ENCODE assay signal across 23 mouse cellular contexts in genomic region chr10:17677308-17677707, GRCm38 (mm10). TPM values are rescaled to one million over a fixed set of nuclear protein-coding genes. Genes with fewer than 3 reads are reported as not detected.
DNase-seq lines count a peak whose midpoint lies in the region; ATAC-seq and TF ChIP-seq lines count a peak whose summit lies in the region.
"Had no signal": no experiment of that assay in that cellular context is flagged by ENCODE, and none has a peak within 500 bp of the region (broad histone marks: within the 10 kb centered on the region; RNA-seq: fewer than 3 reads in every experiment).

No protein-coding gene starts in this region.

- ATAC-seq in liver, postnatal 0 days = no peak
- ATAC-seq in liver, embryonic 13.5 days (ENCODE audit: low read depth) = peak; percentile 80
- peak; percentile 82 for ATAC-seq in megakaryocyte progenitor cell, adult 5-6 weeks (replicated peaks; ENCODE audit: poor library complexity)
- ATAC-seq in neural tube, embryonic 15.5 days (ENCODE audit: low FRiP score) = no peak
- ATAC-seq: CD4-positive, CD25-positive, alpha-beta regulatory T cell, adult 4 months; forebrain, embryonic 16.5 days; hindbrain, postnatal 0 days had no signal

- DNase-seq in liver = peak; percentile 31
- no peak for DNase-seq in liver, postnatal 0 days
- DNase-seq in liver, embryonic 13.5 days = peak; percentile 18
- no peak for DNase-seq in cerebellum, postnatal 25 days
- no peak for DNase-seq in lung, postnatal 4 days
- DNase-seq: adrenal gland, adult 8-10 months; adrenal gland, postnatal 36 days; B cell, adult 2 months; cerebellum, adult 2 months; cerebellum, postnatal 10 days; gastrocnemius, postnatal 10 days; heart, adult 2 months; heart, postnatal 14 days had no signal

- no peaks in the 10 kb centered on the region for H3K36me3 ChIP-seq in liver, postnatal 0 days (replicated peaks; ENCODE audit: insufficient read depth, low read length)
- no peaks in the 10 kb centered on the region for H3K36me3 ChIP-seq in liver, embryonic 13.5 days
- no peaks in the 10 kb centered on the region for H3K36me3 ChIP-seq in neural tube, embryonic 15.5 days
- H3K36me3 ChIP-seq: embryonic facial prominence, embryonic 12.5 days; forebrain, embryonic 12.5 days; heart, embryonic 15.5 days; hindbrain, embryonic 13.5 days had no signal

- H3K9ac ChIP-seq in liver, postnatal 0 days (replicated peaks) = no peak overlapping the region
- no peak overlapping the region for H3K9ac ChIP-seq in liver, embryonic 13.5 days
- no peak overlapping the region for H3K9ac ChIP-seq in neural tube, embryonic 15.5 days (replicated peaks)
- H3K9ac ChIP-seq: embryonic facial prominence, embryonic 12.5 days; forebrain, embryonic 12.5 days; heart, embryonic 15.5 days; hindbrain, embryonic 13.5 days had no signal

- no peak overlapping the region for H3K4me2 ChIP-seq in liver, postnatal 0 days (ENCODE audit: low read depth, low read length)
- H3K4me2 ChIP-seq in liver, embryonic 13.5 days = no peak overlapping the region
- H3K4me2 ChIP-seq in neural tube, embryonic 15.5 days = no peak overlapping the region
- H3K4me2 ChIP-seq: embryonic facial prominence, embryonic 12.5 days; forebrain, embryonic 12.5 days; heart, embryonic 11.5 days; heart, embryonic 15.5 days; hindbrain, embryonic 13.5 days had no signal

- H3K27ac ChIP-seq in liver, postnatal 0 days (ENCODE audit: low read depth) = no peak overlapping the region
- no peak overlapping the region for H3K27ac ChIP-seq in liver, embryonic 13.5 days
- no peak overlapping the region for H3K27ac ChIP-seq in neural tube, embryonic 15.5 days (replicated peaks)
- H3K27ac ChIP-seq: embryonic facial prominence, embryonic 12.5 days; forebrain, embryonic 12.5 days; heart, adult 2 months; heart, embryonic 15.5 days; hindbrain, embryonic 13.5 days; hindbrain, postnatal 0 days had no signal

- H3K4me1 ChIP-seq in liver, postnatal 0 days (ENCODE audit: insufficient read depth) = peaks cover 14% of the 10 kb centered on the region
- peaks cover 10% of the 10 kb centered on the region for H3K4me1 ChIP-seq in liver, embryonic 13.5 days (replicated peaks)
- H3K4me1 ChIP-seq in neural tube, embryonic 15.5 days = no peaks in the 10 kb centered on the region
- H3K4me1 ChIP-seq: embryonic facial prominence, embryonic 12.5 days; forebrain, embryonic 12.5 days; heart, embryonic 15.5 days; hindbrain, embryonic 13.5 days had no signal

- H3K9me3 ChIP-seq in liver, postnatal 0 days (ENCODE audit: low read length) = no peaks in the 10 kb centered on the region
- no peaks in the 10 kb centered on the region for H3K9me3 ChIP-seq in liver, embryonic 13.5 days (replicated peaks)
- no peaks in the 10 kb centered on the region for H3K9me3 ChIP-seq in neural tube, embryonic 15.5 days (replicated peaks)
- H3K9me3 ChIP-seq: embryonic facial prominence, embryonic 12.5 days; forebrain, embryonic 12.5 days; heart, embryonic 15.5 days; hindbrain, embryonic 13.5 days had no signal

- TF ChIP-seq CTCF in liver, postnatal 0 days (IDR thresholded peaks at IDR 0.05; ENCODE audit: low read depth) = no peak

- 56% methylated on average over 4 of the region's 4 CpGs for WGBS in liver, postnatal 0 days (ENCODE audit: insufficient replicate concordance)
- WGBS in liver, embryonic 13.5 days (ENCODE audit: insufficient replicate concordance) = 23% methylated on average over 4 of the region's 4 CpGs
- 84% methylated on average over 4 of the region's 4 CpGs for WGBS in neural tube, embryonic 15.5 days

- no peak for TF ChIP-seq EP300 in liver, postnatal 0 days (IDR thresholded peaks at IDR 0.05; ENCODE audit: low read depth)

- H3K27me3 ChIP-seq in liver, postnatal 0 days (ENCODE audit: insufficient read depth, low read length) = no peaks in the 10 kb centered on the region
- no peaks in the 10 kb centered on the region for H3K27me3 ChIP-seq in liver, embryonic 13.5 days
- no peaks in the 10 kb centered on the region for H3K27me3 ChIP-seq in neural tube, embryonic 15.5 days (replicated peaks)
- H3K27me3 ChIP-seq: embryonic facial prominence, embryonic 12.5 days; forebrain, embryonic 12.5 days; heart, embryonic 15.5 days; hindbrain, embryonic 13.5 days had no signal

- no peak overlapping the region for H3K4me3 ChIP-seq in liver, postnatal 0 days (ENCODE audit: low read depth, low read length)
- H3K4me3 ChIP-seq in liver, embryonic 13.5 days (replicated peaks) = no peak overlapping the region
- H3K4me3 ChIP-seq in neural tube, embryonic 15.5 days (replicated peaks) = no peak overlapping the region
- H3K4me3 ChIP-seq: embryonic facial prominence, embryonic 12.5 days; forebrain, embryonic 12.5 days; heart, adult 2 months; heart, embryonic 15.5 days; hindbrain, embryonic 13.5 days had no signal

RNA-seq across cellular contexts. Expression of gene Cited2, which starts 45.7 kb away (rescaled TPM):
- 17.0 and 17.1 TPM in 2 replicates for polyA plus RNA-seq in liver, postnatal 0 days (2015; fragmentation: Nextera tagmentation; extraction: Ambion mirVana)
- polyA plus RNA-seq in liver, embryonic 13.5 days (2015; fragmentation: Nextera tagmentation; extraction: Ambion mirVana) = 16.9 and 22.2 TPM in 2 replicates
- total RNA-seq in megakaryocyte progenitor cell, adult 5-6 weeks (2015) = 195 and 231 TPM in 2 replicates
- 49.9 and 57.5 TPM in 2 replicates for total RNA-seq in megakaryocyte progenitor cell, adult 5-6 weeks (2017)
- polyA plus RNA-seq in neural tube, embryonic 15.5 days (2015; fragmentation: Nextera tagmentation; extraction: Ambion mirVana) = 66.5 and 72.7 TPM in 2 replicates

Comparison
In these comparisons a context has a peak if more than half of its experiments do, and no peak if none do; other contexts are left out.
1. DNase-seq: peak in liver (single experiment) and liver, embryonic 13.5 days (single experiment); none in liver, postnatal 0 days (single experiment), cerebellum, postnatal 25 days (0 of 2) and lung, postnatal 4 days (0 of 2).
2. ATAC-seq: peak in liver, embryonic 13.5 days (single experiment) and megakaryocyte progenitor cell, adult 5-6 weeks (single experiment); none in liver, postnatal 0 days (single experiment) and neural tube, embryonic 15.5 days (single experiment).